11 mouse cellular contexts compared by ENCODE assay signal in genomic region chr3:129553173-129553572, GRCm38 (mm10). TPM values are rescaled to one million over a fixed set of nuclear protein-coding genes. Genes with fewer than 3 reads are reported as not detected.
DNase-seq lines count a peak whose midpoint lies in the region; ATAC-seq and TF ChIP-seq lines count a peak whose summit lies in the region.
"Had no signal": no experiment of that assay in that cellular context is flagged by ENCODE, and none has a peak within 500 bp of the region (broad histone marks: within the 10 kb centered on the region; RNA-seq: fewer than 3 reads in every experiment).

No protein-coding gene starts in this region.

- no peaks in the 10 kb centered on the region for H3K36me3 ChIP-seq in liver, embryonic 14.5 days (replicated peaks; ENCODE audit: control insufficient read depth, insufficient read depth, low read depth)
- H3K36me3 ChIP-seq in forebrain, embryonic 14.5 days (ENCODE audit: control insufficient read depth, insufficient read depth, low read length): 0 out of 2 replicates have a peak, but pooled peaks cover 4% of the 10 kb centered on the region
- H3K36me3 ChIP-seq in forebrain, embryonic 10.5 days (replicated peaks): peaks cover 53% of the 10 kb centered on the region
- H3K36me3 ChIP-seq: embryonic facial prominence, embryonic 15.5 days had no signal

- no peak overlapping the region for H3K4me3 ChIP-seq in liver, embryonic 14.5 days (ENCODE audit: insufficient read depth in 1 of 2, low read depth in 2 of 2, low read length in 2 of 2)
- H3K4me3 ChIP-seq in forebrain, embryonic 14.5 days (ENCODE audit: low read depth, low read length): no peak overlapping the region
- no peak overlapping the region for H3K4me3 ChIP-seq in forebrain, embryonic 10.5 days
- H3K4me3 ChIP-seq: embryonic facial prominence, embryonic 15.5 days; limb, embryonic 15.5 days; neural tube, embryonic 12.5 days had no signal

- no peaks in the 10 kb centered on the region for H3K27me3 ChIP-seq in liver, embryonic 14.5 days (ENCODE audit: control insufficient read depth, insufficient read depth, low read length)
- no peaks in the 10 kb centered on the region for H3K27me3 ChIP-seq in forebrain, embryonic 14.5 days (replicated peaks; ENCODE audit: control insufficient read depth, insufficient read depth, low read length)
- H3K27me3 ChIP-seq in forebrain, embryonic 10.5 days (ENCODE audit: poor library complexity, severe bottlenecking): peaks cover 5% of the 10 kb centered on the region; the same call in 1 of the 2 replicates
- H3K27me3 ChIP-seq: embryonic facial prominence, embryonic 15.5 days; limb, embryonic 15.5 days; neural tube, embryonic 12.5 days had no signal

- WGBS in liver, embryonic 14.5 days (ENCODE audit: insufficient replicate concordance): 8% methylated on average over 9 of the region's 9 CpGs
- 93% methylated on average over 9 of the region's 9 CpGs for WGBS in forebrain, embryonic 14.5 days
- 92% methylated on average over 9 of the region's 9 CpGs for WGBS in forebrain, embryonic 10.5 days

- H3K27ac ChIP-seq in liver, embryonic 14.5 days: no peak overlapping the region
- H3K27ac ChIP-seq in forebrain, embryonic 14.5 days (ENCODE audit: low read depth, low read length): no peak overlapping the region
- H3K27ac ChIP-seq in forebrain, embryonic 10.5 days: no peak overlapping the region
- H3K27ac ChIP-seq: embryonic facial prominence, embryonic 15.5 days; limb, embryonic 15.5 days; neural tube, embryonic 12.5 days had no signal

- peaks cover 11 to 16% of the 10 kb centered on the region in 2 experiments for H3K4me1 ChIP-seq in liver, embryonic 14.5 days (replicated peaks; ENCODE audit: control insufficient read depth in 2 of 2, insufficient read depth in 2 of 2, low read length in 1 of 2)
- no peaks in the 10 kb centered on the region for H3K4me1 ChIP-seq in forebrain, embryonic 14.5 days (ENCODE audit: control insufficient read depth, insufficient read depth, low read length)
- H3K4me1 ChIP-seq in forebrain, embryonic 10.5 days: peaks cover 39% of the 10 kb centered on the region
- H3K4me1 ChIP-seq: neural tube, embryonic 12.5 days had no signal

- TF ChIP-seq CTCF in liver, embryonic 14.5 days (IDR thresholded peaks at IDR 0.05; ENCODE audit: low read depth): no peak

- H3K9me3 ChIP-seq in liver, embryonic 14.5 days (ENCODE audit: control insufficient read depth, low read length): no peaks in the 10 kb centered on the region
- no peaks in the 10 kb centered on the region for H3K9me3 ChIP-seq in forebrain, embryonic 14.5 days (replicated peaks; ENCODE audit: control insufficient read depth, low read length)
- no peaks in the 10 kb centered on the region for H3K9me3 ChIP-seq in forebrain, embryonic 10.5 days
- H3K9me3 ChIP-seq: embryonic facial prominence, embryonic 15.5 days; limb, embryonic 15.5 days; neural tube, embryonic 12.5 days had no signal

- no peak overlapping the region for H3K9ac ChIP-seq in liver, embryonic 14.5 days (replicated peaks)
- no peak overlapping the region for H3K9ac ChIP-seq in forebrain, embryonic 14.5 days (ENCODE audit: low read length)
- H3K9ac ChIP-seq: embryonic facial prominence, embryonic 15.5 days; limb, embryonic 15.5 days; neural tube, embryonic 12.5 days had no signal

- no peak for TF ChIP-seq EP300 in liver, embryonic 14.5 days (IDR thresholded peaks at IDR 0.05; ENCODE audit: low read depth)

- peak; percentile 75 for ATAC-seq in liver, embryonic 14.5 days (ENCODE audit: insufficient read depth)
- no peak for ATAC-seq in forebrain, embryonic 14.5 days

- DNase-seq in CD4-positive helper T cell, adult 2 months (ENCODE audit: low read depth, low spot score): peak; percentile 88
- peak; percentile 86 for DNase-seq in MEL-GATA-1-ER (ENCODE audit: extremely low read depth, low read depth)
- DNase-seq in liver, embryonic 14.5 days (ENCODE audit: low read depth in 3 of 3, low spot score in 3 of 3): no peak
- peak; percentile 25 to 57 for DNase-seq in spleen, postnatal 10 days (ENCODE audit: low spot score in 2 of 2)
- DNase-seq in forebrain, embryonic 14.5 days (ENCODE audit: low spot score): no peak
- no peak for DNase-seq in forebrain, embryonic 10.5 days (ENCODE audit: extremely low spot score, low spot score)
- DNase-seq in cerebellum, postnatal 25 days: no peak
- no peak for DNase-seq in layer of hippocampus, postnatal 14 days (ENCODE audit: low spot score in 2 of 2)

- peak overlapping the region; percentile 40 for H3K4me2 ChIP-seq in liver, embryonic 14.5 days (ENCODE audit: low read depth)
- H3K4me2 ChIP-seq in forebrain, embryonic 14.5 days (ENCODE audit: low read length): no peak overlapping the region
- H3K4me2 ChIP-seq: embryonic facial prominence, embryonic 15.5 days; limb, embryonic 15.5 days; neural tube, embryonic 12.5 days had no signal

RNA-seq across cellular contexts. Expression of gene Elovl6, which starts 21.0 kb away (rescaled TPM):
- polyA plus RNA-seq in liver, embryonic 14.5 days (2012; rRNA removed): 6.6 and 7.2 TPM in 2 replicates
- 7.2 and 7.8 TPM in 2 replicates for polyA plus RNA-seq in liver, embryonic 14.5 days (2014; fragmentation: Nextera tagmentation; extraction: Ambion mirVana)
- 24.4 and 30.5 TPM in 2 replicates for polyA plus RNA-seq in forebrain, embryonic 14.5 days (2014; fragmentation: Nextera tagmentation; extraction: Ambion mirVana)
- polyA plus RNA-seq in forebrain, embryonic 10.5 days (2016; fragmentation: Nextera tagmentation; extraction: Ambion mirVana): 46.9 and 48.2 TPM in 2 replicates
- 10 to 100 TPM; 52.7 to 54.6 TPM for total RNA-seq in layer of hippocampus, postnatal 14 days (2021)

Comparison
In these comparisons a context has a peak if more than half of its experiments do, and no peak if none do; other contexts are left out.
1. DNase-seq: peak in CD4-positive helper T cell, adult 2 months (single experiment), MEL-GATA-1-ER (single experiment) and spleen, postnatal 10 days (2 of 2); none in liver, embryonic 14.5 days (0 of 3), forebrain, embryonic 14.5 days (single experiment), forebrain, embryonic 10.5 days (single experiment), cerebellum, postnatal 25 days (0 of 2) and layer of hippocampus, postnatal 14 days (0 of 2).